Mouse (Mus musculus) ovary, postnatal 10 days (tissue): ENCODE data around the gene Gm5269.

Source experiments
- DNase-seq: peaks from one replicate; pipeline ENCODE4 v3.0.0; 2022; ENCODE audit warnings: low spot score

Gm5269 gene

DNA sequence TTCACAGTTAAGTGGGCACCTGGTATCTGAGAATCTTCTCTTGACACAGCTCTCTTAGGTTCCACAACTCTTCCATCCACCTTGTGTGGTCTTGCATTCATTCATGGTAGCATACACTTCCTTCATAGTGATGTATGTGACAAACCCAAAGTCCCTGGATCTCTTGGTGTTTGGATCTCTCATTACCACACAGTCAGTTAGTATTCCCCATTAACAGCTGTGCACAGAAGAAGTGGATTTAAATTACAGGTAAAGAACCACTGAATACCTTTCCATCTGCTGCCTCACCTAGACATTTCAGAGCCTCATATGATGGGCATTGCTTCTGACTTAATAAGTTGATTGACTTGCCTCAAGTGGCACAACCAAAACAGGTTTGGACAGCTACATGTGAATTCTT is at the start of gene Gm5269:
Gm5269 (minus strand) TSS at position 101 of the 400 bp plus-strand sequence.
- DNase-seq = no peak

DNA sequence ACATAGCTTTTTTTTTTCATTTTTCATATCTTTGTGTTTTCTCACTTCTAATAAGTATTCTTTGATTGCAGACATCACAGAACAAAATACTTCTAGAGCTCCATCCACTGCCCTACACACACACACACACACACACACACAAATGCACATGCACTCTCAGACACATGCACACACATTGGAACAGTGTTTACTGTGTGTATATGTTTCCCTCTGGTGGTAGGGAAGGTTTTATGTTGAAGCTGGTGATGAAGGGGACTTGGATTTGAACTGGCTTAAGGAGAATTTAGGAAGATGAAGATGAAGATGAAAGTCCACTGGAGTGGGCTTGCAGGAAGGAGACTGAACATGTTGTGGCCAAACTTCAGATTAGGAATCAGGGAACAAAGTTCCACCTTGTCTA is 41.1 kb upstream of the Gm5269 start:
- DNase-seq = no peak

DNA sequence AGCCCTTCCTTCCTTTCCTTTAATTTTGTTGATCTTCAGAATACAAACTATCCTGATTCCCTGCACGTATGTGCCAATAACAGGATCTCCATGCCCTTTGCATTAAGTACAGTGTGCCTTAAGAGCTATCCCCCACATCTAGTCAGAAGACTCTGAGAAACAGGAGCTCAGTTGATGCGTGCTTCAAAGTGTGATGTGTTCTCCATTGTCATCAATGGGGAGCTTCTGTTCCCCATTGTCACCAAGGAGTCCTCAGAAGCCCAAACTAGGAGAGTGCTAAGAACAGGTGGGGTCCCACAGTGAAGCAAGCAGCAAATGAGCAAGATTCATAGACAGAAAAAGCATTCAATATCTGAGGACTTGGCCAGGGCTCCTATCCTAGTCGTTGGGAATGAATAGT is 36.8 kb upstream of the Gm5269 start:
- no peak for DNase-seq

DNA sequence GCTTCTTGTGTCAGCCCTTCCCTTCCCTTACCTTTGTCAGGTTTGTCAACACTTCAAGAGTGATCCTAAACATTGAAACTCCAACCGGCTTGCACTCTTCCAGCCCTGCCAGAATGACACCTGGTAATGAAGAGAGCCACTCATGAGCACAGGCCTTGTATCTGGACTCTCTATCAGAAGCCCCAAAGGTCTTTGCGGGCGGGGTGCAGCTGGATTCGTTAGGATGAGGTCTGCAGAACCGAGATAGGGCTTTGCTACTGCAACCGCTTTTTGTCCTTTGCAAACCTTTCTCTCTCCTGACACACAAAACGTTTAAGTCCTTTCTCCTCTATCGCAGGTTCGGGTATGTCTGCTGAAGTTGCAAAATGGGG is 36.3 kb upstream of the Gm5269 start, which contains the start of gene Slc40a1:
Slc40a1 (minus strand) TSS at position 131 of the 371 bp plus-strand sequence.
- no peak for DNase-seq

DNA sequence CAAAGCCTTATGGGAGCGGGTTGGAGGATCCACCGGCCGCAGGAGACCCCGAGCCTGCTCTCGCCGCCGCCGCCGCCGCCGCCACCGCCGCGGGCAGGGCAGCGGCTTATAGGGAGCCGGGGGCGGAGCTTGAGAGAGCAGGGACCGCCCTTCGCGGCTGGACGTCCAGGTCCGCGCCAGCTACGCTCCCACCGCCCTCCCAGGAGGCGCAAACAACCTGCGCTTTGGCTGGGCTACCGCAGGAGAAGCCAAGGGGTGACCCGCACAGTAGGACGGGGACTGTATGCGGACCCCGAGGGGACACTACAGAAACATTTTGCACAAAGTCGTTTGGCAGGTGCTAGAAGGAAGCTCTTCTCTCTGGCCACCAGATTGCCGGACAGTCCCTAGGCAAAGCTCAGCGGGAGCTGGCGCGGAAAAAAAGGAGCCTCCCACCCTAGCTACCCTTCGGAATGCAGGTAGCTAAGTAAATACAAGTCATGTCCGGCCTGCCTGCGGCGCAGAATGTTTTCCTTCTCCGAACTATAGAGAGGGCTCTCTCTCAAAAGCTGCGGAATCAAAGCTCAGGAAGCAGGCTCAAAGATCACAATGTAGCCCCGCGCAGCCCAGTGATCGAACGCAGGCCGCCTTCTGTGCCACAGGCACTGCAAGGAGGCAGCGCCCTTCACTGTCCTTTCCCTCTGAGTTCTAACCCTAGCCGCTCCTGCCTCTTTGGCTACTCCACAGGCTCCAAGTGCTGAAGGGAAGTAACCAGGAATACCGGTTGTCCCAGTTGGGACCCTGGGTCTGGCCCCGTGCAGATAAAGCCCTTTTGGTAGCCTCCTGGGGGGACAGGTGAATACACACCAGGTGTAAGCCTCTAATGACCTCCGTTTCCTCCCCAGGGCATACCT is 35.7 kb upstream of the Gm5269 start:
- DNase-seq = peak; percentile 53

DNA sequence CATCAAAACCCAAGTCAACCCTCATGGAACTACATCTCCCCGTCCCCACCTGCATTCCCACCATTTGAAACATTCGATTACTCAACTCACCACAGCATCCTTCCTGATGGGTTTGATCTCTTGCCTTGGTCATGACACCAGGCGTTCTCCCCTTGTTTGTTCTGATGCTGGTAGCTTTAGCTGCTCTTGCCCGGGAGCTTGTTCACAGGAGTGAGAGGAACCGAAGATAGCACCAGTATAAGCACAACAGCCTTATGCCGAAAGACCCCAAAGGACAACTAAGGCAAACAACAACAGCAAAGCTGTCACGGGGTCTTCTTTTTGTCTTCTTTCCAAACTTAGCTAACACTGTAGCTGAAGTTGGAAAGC is 35.0 kb upstream of the Gm5269 start:
- DNase-seq = peak; percentile 7

DNA sequence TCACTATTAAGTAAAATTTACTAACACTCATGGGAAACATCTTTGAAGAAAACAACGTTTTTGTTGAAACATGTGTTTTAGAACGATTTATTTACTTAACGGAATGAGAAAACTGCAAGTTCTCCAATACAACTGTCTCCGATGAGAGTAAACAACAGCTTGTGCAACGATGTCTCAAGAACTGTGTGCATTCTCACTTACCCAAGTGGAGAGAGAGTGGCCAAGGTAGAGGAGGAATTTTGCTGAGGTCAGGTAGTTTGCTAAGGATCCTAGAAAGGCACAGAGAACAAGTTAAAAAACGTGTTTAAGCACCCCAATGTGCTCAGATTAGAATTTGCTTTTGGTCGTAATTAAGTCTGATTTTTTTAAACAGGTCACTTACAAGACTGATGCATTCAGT is 34.4 kb upstream of the Gm5269 start:
- DNase-seq = no peak

DNA sequence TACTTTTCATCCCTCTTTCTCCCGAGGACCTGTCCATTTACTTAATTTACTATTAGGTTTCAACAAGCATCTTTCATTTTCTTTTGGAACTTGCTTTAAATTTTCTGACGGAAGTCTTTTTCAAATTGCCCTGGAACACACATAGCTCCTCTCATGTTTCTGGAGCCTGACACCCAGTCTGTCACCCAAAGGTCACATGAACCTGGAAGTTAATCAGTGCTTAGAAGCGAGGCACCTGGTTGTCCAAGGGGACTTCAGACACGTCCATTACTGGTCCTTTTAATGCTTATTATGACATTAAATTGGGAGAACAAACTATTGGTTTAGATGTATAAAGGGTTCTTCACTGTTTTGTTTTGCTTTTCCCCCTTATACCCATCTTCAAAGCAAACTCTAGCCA is 33.2 kb upstream of the Gm5269 start:
- DNase-seq = no peak

DNA sequence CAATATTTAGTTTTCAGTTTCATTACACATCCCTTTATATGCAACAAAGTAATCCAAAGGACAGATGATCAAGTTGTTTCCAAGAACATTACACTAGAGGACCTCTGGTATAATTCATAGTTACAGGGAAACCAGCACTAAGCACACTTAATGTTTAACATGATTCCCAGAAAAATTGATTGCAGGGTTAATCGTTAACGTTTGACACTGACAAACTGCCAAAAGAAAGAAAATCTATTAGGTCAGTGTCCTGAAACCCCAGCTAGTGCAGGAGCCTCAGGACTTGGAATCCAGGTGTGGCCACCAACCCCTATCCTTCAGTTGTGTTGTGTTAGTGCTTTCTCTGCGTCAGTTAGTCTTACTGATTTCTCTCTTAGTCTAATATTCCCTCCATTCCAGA is 30.6 kb upstream of the Gm5269 start:
- DNase-seq = no peak

DNA sequence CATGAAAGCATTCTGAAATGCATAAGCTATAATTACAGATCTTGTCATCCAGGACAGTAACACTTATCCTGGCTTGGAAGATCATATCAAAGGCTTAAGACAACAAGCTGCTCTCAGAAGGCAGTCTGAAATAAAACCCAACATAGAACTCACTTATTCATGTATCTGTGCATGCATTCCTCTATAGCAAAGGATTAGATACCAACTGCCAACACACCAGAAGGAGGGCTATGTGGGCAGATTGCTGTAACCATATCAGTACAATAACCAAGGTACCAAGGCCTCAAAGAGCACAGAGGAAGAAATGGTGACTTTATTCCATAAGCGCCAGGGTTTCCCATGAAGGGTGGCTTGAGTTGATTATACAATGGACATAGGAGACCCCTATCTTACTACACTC is 29.7 kb upstream of the Gm5269 start:
- DNase-seq = no peak

DNA sequence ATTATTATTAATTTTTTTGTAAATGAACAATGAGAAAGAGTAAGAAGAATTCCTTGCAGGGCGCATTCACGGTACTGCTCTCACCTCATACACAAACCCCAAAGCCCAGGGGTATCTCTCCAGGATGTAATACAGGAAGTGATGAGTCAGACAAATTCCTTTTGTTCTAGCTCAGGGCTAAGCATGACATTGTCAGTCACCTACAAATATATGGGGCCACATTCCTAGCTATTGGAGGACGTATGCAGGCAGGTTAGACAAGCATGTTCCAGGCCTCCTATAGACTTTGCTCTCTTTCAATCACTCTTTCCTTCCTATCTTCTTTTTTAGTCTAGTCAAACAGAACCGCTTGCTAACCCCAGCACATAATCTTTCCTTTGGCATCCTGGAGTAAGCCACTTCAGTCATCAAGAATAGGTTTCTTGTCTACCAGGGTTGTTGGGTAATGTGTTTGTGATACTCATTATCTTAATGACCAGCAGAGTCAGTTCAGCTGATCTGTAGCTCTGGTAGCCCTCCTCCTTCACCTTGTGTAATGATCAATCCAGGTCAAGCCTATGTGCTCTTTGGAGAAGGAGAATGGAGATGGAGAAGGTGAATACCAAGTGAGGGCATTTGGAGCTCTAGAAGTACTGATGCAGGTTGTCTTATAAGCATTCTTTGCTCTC is 27.2 kb upstream of the Gm5269 start:
- no peak for DNase-seq

DNA sequence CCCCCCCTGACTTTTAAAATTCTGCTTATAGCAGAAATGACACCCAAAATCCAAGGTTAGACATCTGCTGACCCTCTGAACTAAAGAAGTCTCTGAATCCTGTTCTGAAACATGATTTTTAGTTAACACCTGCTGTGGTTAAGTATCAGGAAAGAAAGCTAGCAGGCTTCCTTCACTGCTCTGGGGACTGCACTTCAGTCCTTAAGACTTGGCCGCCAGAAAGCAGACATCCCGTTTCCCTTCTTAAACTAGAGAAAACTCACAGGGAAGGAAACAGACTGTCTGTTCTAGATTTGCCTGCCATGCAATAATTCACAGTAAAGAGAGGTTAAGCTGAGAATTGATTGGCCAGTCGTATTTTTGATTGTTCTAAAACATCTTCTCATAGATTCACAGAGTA is 26.1 kb upstream of the Gm5269 start:
- DNase-seq = no peak

DNA sequence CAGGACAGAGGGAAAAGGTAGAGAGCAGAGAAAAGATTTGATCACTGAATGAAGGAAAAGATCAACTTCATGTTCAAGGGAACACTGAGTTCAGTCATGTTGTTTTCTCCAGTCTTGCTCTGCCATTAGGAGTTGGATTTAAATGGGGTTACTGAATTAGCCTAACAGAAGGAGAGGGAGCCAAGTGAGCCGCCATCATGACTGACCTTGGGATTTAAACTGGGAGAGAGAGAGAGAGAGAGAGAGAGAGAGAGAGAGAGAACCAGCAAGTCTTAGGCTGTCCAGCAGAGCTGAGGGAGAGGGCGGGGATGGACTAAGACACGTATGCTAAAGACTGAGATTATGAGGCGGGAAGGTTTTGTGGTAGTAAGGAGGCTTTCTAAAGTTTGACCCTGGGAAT is 24.2 kb upstream of the Gm5269 start:
- DNase-seq = no peak

DNA sequence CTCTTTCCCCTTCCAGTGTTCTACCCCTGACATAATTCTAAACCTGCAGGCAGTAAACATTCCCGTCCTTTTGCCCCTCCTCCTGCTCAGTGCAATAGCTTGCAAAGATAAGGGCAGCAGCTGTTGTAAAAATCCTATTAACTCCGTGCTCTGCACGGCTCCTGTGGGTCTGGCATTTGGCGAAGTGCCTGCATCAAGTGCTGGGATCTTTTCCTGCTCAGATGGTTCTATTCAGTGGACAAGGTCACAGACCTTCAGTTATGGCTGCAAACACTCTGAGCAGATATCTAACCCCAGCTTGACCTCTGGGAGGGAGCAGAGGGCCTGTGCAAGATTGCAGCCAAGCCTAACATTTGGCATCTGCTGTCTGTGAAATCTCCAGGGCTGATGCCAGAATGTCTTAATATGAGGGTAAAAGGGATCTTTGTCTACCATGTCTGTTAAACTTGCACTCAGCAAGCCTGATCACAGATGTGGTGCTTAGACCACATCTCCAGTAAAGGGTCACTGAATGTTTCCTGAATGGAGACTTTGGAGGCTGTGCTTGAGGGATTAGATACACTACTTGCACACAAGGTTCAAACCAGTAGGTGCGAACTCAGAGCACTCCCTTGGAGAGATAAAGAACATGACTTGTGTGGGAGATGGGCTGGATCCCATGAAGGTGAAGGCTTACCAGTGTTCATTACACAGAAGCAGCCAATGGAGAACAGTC is 15.2 kb upstream of the Gm5269 start:
- no peak for DNase-seq

DNA sequence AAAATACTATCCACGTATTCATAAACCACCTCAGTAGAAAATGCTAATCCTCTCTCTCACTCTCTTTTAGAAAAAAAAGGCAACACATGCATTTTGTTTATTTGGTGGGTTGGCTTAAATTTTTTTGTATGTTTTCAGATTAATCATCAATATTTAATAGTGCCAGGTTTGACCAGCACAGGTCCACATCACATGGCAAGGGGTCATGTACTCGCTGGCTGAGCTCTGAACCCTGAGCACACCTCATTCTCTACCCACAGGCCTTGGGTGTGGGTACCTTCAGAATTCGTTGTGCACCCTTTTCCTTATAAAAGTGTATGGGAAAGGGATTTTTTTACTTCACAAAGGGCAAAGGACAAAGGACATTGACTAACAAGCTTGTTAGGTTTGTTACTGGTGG is 14.1 kb upstream of the Gm5269 start:
- DNase-seq = no peak

DNA sequence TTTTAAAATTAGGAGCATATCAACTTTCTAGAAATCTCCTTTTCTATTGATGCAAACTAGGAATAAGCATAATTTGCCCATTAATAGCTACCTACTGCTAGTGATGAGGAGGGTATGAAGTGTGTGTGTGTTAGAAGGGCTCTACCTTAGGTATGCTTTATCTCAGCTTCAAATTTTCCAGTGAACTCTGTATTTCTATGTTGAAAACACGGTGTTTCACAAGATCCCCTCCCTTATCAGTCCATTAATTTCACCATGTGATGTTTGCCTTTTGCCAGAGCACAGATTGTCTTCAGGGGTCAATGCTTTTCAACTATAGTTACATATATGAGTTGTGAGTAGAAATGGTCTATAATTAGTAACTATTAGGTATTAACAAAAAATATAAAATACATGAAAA is 8.0 kb upstream of the Gm5269 start:
- DNase-seq = no peak

DNA sequence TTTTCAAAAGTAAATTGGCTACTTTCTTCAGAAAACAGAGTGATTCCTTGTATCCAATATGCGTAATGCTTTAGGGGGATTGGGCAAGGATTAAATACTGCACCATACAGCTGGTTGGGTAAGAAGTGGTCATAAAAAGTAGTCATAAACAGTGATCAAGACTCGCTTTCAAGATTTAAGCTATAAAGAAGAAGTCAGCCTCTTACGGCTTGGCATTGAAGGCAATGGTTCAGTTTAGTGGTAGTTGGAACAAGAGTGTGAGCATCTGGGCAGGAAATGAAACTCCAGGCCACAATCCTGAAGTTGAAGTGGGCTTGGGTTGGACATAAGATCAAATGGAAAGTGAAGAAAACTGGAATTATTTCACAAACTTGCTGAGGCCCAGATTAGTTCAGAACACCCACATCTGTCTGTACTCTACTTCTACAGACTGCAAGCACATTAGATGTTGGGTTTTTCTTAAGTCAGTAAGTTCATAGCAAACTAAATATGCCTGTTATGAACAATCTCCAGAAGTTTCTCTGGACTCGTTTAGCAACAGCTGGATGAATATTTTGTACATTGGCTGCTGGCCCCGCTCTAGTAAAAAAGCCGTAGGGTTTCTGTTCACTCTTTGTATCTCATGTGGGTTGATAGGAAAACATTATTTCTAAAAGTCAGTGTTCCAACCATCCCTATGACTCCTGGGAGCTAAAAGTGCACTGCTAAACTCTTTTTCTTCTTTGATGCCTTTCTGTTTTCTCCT is 4.3 kb upstream of the Gm5269 start:
- DNase-seq = no peak

DNA sequence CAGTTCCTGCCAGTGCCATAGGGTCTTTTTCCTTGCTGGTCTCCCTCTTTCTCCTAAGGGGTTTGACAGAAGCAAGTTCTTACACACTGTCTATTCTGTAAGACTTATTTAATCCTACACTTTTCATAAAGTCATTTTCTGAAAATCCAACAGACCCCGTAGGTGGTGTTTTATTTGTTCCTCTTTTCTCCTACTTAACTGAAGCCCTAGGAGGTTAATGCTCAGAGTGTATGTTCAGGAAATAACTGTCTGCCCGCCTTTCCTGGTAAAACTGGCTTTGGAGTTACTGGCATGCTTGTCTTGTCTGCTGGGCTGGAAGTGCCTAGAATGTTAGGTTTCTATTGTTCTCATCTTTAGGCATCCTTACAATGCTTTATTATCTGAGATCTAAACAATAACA is 1.9 kb upstream of the Gm5269 start:
- DNase-seq = no peak

DNA sequence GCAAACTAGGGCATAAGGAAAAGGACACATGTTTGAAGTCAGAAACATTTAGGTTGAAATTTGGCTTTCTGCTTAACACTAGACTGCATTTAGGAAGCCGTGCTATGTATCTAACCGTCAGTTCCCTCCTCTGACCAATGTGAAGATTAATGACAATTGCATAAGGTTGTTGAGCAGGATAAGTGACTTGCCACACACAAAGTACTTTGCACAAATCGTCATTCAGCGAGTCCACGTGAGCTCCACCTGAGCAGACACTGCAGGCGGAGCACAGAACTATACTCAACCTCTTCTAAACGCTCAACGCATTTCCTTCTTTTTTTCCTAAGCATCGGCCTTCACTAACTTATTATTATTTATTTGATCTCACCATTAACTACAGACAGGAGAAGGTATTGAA is 3.3 kb downstream of the Gm5269 start:
- no peak for DNase-seq

DNA sequence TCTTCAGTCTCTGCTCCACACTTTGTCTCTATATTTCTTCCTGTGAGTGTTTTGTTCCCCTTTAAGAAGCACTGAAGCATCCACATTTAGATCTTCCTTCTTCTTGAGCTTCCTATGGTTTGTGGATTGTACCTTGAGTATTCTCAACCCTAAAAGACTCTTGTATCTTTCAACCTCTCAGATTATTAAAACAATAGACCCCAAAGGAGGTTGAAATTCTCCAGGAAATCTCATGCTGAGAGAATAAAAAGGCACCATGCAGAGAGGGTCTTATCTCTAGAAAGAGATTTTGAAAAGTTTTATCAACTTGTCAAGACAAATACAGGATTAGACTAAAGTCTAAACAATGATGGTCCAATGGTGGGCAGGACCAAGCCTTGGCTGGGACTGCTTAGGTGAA is 6.7 kb downstream of the Gm5269 start:
- DNase-seq = no peak

DNA sequence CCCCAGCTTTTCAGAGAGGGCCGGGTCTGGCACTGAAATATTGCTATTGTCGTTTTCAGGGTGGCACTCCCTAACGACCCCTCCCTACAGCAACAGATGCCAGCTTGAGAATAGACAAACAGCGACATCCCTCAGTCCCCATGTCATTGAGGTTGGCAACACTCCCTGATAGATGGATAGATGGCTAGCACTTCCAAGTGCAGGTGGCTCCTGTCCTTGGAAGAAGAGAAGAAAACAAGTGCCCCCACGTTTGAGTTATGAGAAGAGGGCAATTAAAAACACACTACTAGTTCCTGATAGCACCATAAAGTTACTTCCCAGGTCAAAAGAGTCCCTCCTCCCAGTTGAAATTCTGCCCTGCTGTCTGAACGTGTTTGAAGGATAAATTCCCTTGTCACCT is 8.0 kb downstream of the Gm5269 start:
- DNase-seq = no peak

DNA sequence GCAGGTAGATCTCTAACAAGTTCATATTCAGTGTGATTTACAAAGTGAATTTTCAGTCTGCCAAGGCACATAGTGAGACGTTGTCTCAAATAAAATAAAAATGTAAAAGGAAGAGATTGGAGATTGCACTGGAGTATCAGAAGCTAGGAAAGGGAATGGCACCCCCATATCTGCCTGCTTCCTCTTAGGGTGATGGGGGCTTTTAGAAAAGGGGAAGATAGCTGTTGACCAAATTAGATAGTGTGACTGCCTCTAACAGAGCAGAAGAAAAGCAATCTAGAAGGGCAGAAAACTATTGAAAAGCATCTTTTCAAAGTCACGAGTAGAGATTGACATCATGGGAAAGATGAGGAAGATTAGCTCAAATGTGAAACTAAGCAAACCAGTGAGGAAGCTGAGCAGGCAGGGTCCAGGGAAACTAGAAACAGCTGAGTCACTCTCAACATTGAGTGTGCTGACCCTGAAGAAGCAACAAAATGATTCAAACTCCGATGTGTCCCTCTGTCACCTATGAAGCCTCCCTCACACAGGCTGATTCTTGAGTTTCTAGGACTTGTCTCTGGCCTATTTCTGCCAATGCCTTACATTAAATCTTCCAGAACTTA is 8.7 kb downstream of the Gm5269 start:
- DNase-seq = no peak
